Comparison of ENCODE assay signal across 8 mouse cellular contexts in genomic region chr7:67954591-67955185, GRCm38 (mm10). TPM values are rescaled to one million over a fixed set of nuclear protein-coding genes. Genes with fewer than 3 reads are reported as not detected.
DNase-seq lines count a peak whose midpoint lies in the region; ATAC-seq lines count a peak whose summit lies in the region.

No protein-coding gene starts in this region.

- WGBS in kidney, embryonic 16.5 days, result 5% methylated on average over 10 of the region's 10 CpGs
- whole genome bisulfite sequencing in embryonic facial prominence, embryonic 14.5 days, result 8% methylated on average over 10 of the region's 10 CpGs
- 29% methylated on average over 10 of the region's 10 CpGs for WGBS in intestine, embryonic 16.5 days
- WGBS in neural tube, embryonic 12.5 days, result 4% methylated on average over 10 of the region's 10 CpGs

- ATAC-seq in kidney, embryonic 16.5 days (ENCODE audit: low FRiP score, low TSS enrichment), result no peak
- no peak for ATAC-seq in embryonic facial prominence, embryonic 14.5 days (ENCODE audit: low read depth)
- no peak for ATAC-seq in intestine, embryonic 16.5 days
- no peak for ATAC-seq in neural tube, embryonic 12.5 days (ENCODE audit: low FRiP score, low read depth)
- ATAC-seq in granulocyte monocyte progenitor cell, adult 5-6 weeks (replicated peaks; ENCODE audit: poor library complexity, severe bottlenecking), result no peak

- peak overlapping the region; percentile 97 for H3K4me2 ChIP-seq in kidney, embryonic 16.5 days (replicated peaks; ENCODE audit: low read depth, low read length)
- H3K4me2 ChIP-seq in embryonic facial prominence, embryonic 14.5 days (ENCODE audit: low read depth, low read length), result peak overlapping the region; percentile 85
- H3K4me2 ChIP-seq in intestine, embryonic 16.5 days (ENCODE audit: low read depth, low read length), result peak overlapping the region; percentile 92
- H3K4me2 ChIP-seq in neural tube, embryonic 12.5 days (replicated peaks), result peak overlapping the region; percentile 99

- peaks cover 44% of the 10 kb centered on the region for H3K4me1 ChIP-seq in kidney, embryonic 16.5 days (ENCODE audit: insufficient read depth, low read length)
- peaks cover 33% of the 10 kb centered on the region for H3K4me1 ChIP-seq in embryonic facial prominence, embryonic 14.5 days (ENCODE audit: control insufficient read depth, insufficient read depth, low read length)
- peaks cover 29% of the 10 kb centered on the region for H3K4me1 ChIP-seq in intestine, embryonic 16.5 days (ENCODE audit: control insufficient read depth, insufficient read depth, low read length)
- H3K4me1 ChIP-seq in neural tube, embryonic 12.5 days, result peaks cover 32% of the 10 kb centered on the region

- H3K27ac ChIP-seq in kidney, embryonic 16.5 days (ENCODE audit: low read length), result peak overlapping the region; percentile 56
- H3K27ac ChIP-seq in embryonic facial prominence, embryonic 14.5 days (replicated peaks; ENCODE audit: low read depth, low read length), result peak overlapping the region; percentile 45
- 0 out of 2 replicates have a peak overlapping the region, but pooled peaks have one; percentile 17 for H3K27ac ChIP-seq in intestine, embryonic 16.5 days (ENCODE audit: low read length)
- H3K27ac ChIP-seq in neural tube, embryonic 12.5 days, result no peak overlapping the region

- H3K9ac ChIP-seq in kidney, embryonic 16.5 days (replicated peaks; ENCODE audit: low read length), result peak overlapping the region; percentile 99
- peak overlapping the region; percentile 98 for H3K9ac ChIP-seq in embryonic facial prominence, embryonic 14.5 days (ENCODE audit: low read depth, low read length)
- H3K9ac ChIP-seq in intestine, embryonic 16.5 days (ENCODE audit: low read depth, low read length), result peak overlapping the region; percentile 97; the same call in 1 of the 2 replicates
- H3K9ac ChIP-seq in neural tube, embryonic 12.5 days, result peak overlapping the region; percentile 98

- no peaks in the 10 kb centered on the region for H3K36me3 ChIP-seq in kidney, embryonic 16.5 days (ENCODE audit: insufficient read depth, low read length)
- H3K36me3 ChIP-seq in embryonic facial prominence, embryonic 14.5 days (ENCODE audit: control insufficient read depth, insufficient read depth, low read length), result no peaks in the 10 kb centered on the region
- no peaks in the 10 kb centered on the region for H3K36me3 ChIP-seq in intestine, embryonic 16.5 days (ENCODE audit: control insufficient read depth, insufficient read depth, low read length)
- no peaks in the 10 kb centered on the region for H3K36me3 ChIP-seq in neural tube, embryonic 12.5 days

- DNase-seq in kidney, postnatal 14 days, result no peak
- no peak for DNase-seq in embryonic facial prominence, embryonic 14.5 days (ENCODE audit: low spot score)
- no peak for DNase-seq in right cerebral cortex, adult 18-20 months
- DNase-seq in left cerebral cortex, adult 18-20 months (ENCODE audit: low spot score in 2 of 2), result no peak

- no peaks in the 10 kb centered on the region for H3K9me3 ChIP-seq in kidney, embryonic 16.5 days (ENCODE audit: low read length)
- no peaks in the 10 kb centered on the region for H3K9me3 ChIP-seq in embryonic facial prominence, embryonic 14.5 days (ENCODE audit: control insufficient read depth, low read length)
- H3K9me3 ChIP-seq in intestine, embryonic 16.5 days (ENCODE audit: control insufficient read depth, low read length), result no peaks in the 10 kb centered on the region
- no peaks in the 10 kb centered on the region for H3K9me3 ChIP-seq in neural tube, embryonic 12.5 days

- no peaks in the 10 kb centered on the region for H3K27me3 ChIP-seq in kidney, embryonic 16.5 days (ENCODE audit: insufficient read depth, low read length)
- no peaks in the 10 kb centered on the region for H3K27me3 ChIP-seq in embryonic facial prominence, embryonic 14.5 days (replicated peaks; ENCODE audit: control insufficient read depth, insufficient read depth, low read length)
- H3K27me3 ChIP-seq in intestine, embryonic 16.5 days (replicated peaks; ENCODE audit: control insufficient read depth, insufficient read depth, low read length), result no peaks in the 10 kb centered on the region
- no peaks in the 10 kb centered on the region for H3K27me3 ChIP-seq in neural tube, embryonic 12.5 days (replicated peaks)

- peak overlapping the region; percentile 79 for H3K4me3 ChIP-seq in kidney, embryonic 16.5 days (ENCODE audit: low read length)
- H3K4me3 ChIP-seq in embryonic facial prominence, embryonic 14.5 days (ENCODE audit: low read depth, low read length), result peak overlapping the region; percentile 76
- peak overlapping the region; percentile 86 for H3K4me3 ChIP-seq in intestine, embryonic 16.5 days (ENCODE audit: low read length)
- peak overlapping the region; percentile 95 for H3K4me3 ChIP-seq in neural tube, embryonic 12.5 days

RNA-seq across cellular contexts. Expression of gene Igf1r, which starts 2.1 kb away (rescaled TPM):
- 22.3 and 32.0 TPM in 2 replicates for polyA plus RNA-seq in kidney, embryonic 16.5 days (2015; fragmentation: Nextera tagmentation; extraction: Ambion mirVana)
- polyA plus RNA-seq in embryonic facial prominence, embryonic 14.5 days (2014; fragmentation: Nextera tagmentation; extraction: Ambion mirVana), result 16.8 and 20.2 TPM in 2 replicates
- polyA plus RNA-seq in intestine, embryonic 16.5 days (2015; fragmentation: Nextera tagmentation; extraction: Ambion mirVana), result 9.5 and 10.7 TPM in 2 replicates
- 34.7 and 38.7 TPM in 2 replicates for polyA plus RNA-seq in neural tube, embryonic 12.5 days (2016; fragmentation: Nextera tagmentation; extraction: Ambion mirVana)
- total RNA-seq in granulocyte monocyte progenitor cell, adult 5-6 weeks (2014; fragmentation: Nextera tagmentation), result 59.2 and 59.7 TPM in 2 replicates
- total RNA-seq in granulocyte monocyte progenitor cell, adult 5-6 weeks (2017), result 27.9 and 29.4 TPM in 2 replicates
- 10 to 100 TPM; 44.8 to 47.0 TPM for total RNA-seq in left cerebral cortex, adult 18-20 months (2021)
